Mouse (Mus musculus): ENCODE measurements around the gene Clcnka. TPM values are rescaled to one million over a fixed set of nuclear protein-coding genes. Genes with fewer than 3 reads are reported as not detected.

Gene Clcnka
- polyA plus RNA-seq, 1 experiment from 2014 or later: 0.13 TPM

- Histone ChIP-seq H3K9ac (ENCODE audit: low read depth, low read length) (0 out of 2 replicates have a peak overlapping the region, but pooled peaks have one; percentile 11), H3K27ac (ENCODE audit: low read length) (0 out of 2 replicates have a peak overlapping the region, but pooled peaks have one; percentile 27), H3K4me1 (ENCODE audit: control insufficient read depth, insufficient read depth, low read length) (peaks cover 23% of the 10 kb centered on the region), H3K9me3 (ENCODE audit: control insufficient read depth, low read length) (no peaks in the 10 kb centered on the region), H3K4me2 (ENCODE audit: low read depth, low read length) (no peak overlapping the region), H3K36me3 (ENCODE audit: control insufficient read depth, insufficient read depth, low read length) (no peaks in the 10 kb centered on the region), H3K4me3 (ENCODE audit: low read length) (no peak overlapping the region), H3K27me3 (replicated peaks; ENCODE audit: control insufficient read depth, insufficient read depth, low read length) (no peaks in the 10 kb centered on the region)
- ATAC-seq: no peak
- 58% methylated on average over 5 of the region's 5 CpGs for WGBS
Observed at GRCm38 (mm10) chr4:141334695-141335094, 63.8 kb downstream of the Clcnka start.

Small RNAs within 50 kb of the gene (microRNA-seq; reads per million reads assigned to microRNA genes)
- gene Gm25690: not detected

Other genes with a start within 250 kb of the Clcnka start
- gene Rsg1, start 184.8 kb downstream of the Clcnka start, polyA plus RNA-seq (2015; fragmentation: Nextera tagmentation; extraction: Ambion mirVana): 4.2 and 5.1 TPM in 2 replicates
- gene Arhgef19, start 159.2 kb downstream of the Clcnka start, polyA plus RNA-seq (2015; fragmentation: Nextera tagmentation; extraction: Ambion mirVana): 15.0 and 15.1 TPM in 2 replicates
- gene Epha2, start 97.5 kb downstream of the Clcnka start, polyA plus RNA-seq (2015; fragmentation: Nextera tagmentation; extraction: Ambion mirVana): 7.6 and 8.5 TPM in 2 replicates
- 1.5 and 1.6 TPM in 2 replicates for gene Fam131c, start 30.5 kb downstream of the Clcnka start, polyA plus RNA-seq (2015; fragmentation: Nextera tagmentation; extraction: Ambion mirVana)
- 0.24 TPM in 1 of 2 replicates, not detected in the other for gene Clcnkb, start 17.3 kb upstream of the Clcnka start, polyA plus RNA-seq (2015; fragmentation: Nextera tagmentation; extraction: Ambion mirVana)
- gene Hspb7, start 22.1 kb upstream of the Clcnka start, polyA plus RNA-seq (2015; fragmentation: Nextera tagmentation; extraction: Ambion mirVana): 5.3 and 6.6 TPM in 2 replicates
- gene Srarp, start 37.4 kb upstream of the Clcnka start, polyA plus RNA-seq (2015; fragmentation: Nextera tagmentation; extraction: Ambion mirVana): not detected in 2 replicates
- gene Zbtb17, start 45.9 kb upstream of the Clcnka start, polyA plus RNA-seq (2015; fragmentation: Nextera tagmentation; extraction: Ambion mirVana): 21.5 and 27.2 TPM in 2 replicates
- gene Spen, start 139.9 kb upstream of the Clcnka start, polyA plus RNA-seq (2015; fragmentation: Nextera tagmentation; extraction: Ambion mirVana): 6.2 and 6.3 TPM in 2 replicates
- 63.8 and 66.2 TPM in 2 replicates for gene Fblim1, start 207.4 kb upstream of the Clcnka start, polyA plus RNA-seq (2015; fragmentation: Nextera tagmentation; extraction: Ambion mirVana)
- gene Tmem82, start 219.9 kb upstream of the Clcnka start, polyA plus RNA-seq (2015; fragmentation: Nextera tagmentation; extraction: Ambion mirVana): 31.7 and 36.4 TPM in 2 replicates
- gene Slc25a34, start 225.1 kb upstream of the Clcnka start, polyA plus RNA-seq (2015; fragmentation: Nextera tagmentation; extraction: Ambion mirVana): 7.4 and 10.5 TPM in 2 replicates

All from intestine, embryonic 16.5 days (tissue).